Mouse (Mus musculus) C2C12 (cell line): Measurements from ENCODE around the gene Prrc2b.

Experiments
- CEBPB ChIP-seq: IDR thresholded peaks from one replicate; pipeline ENCODE4 v1.6.1; 2011; ENCODE audit warnings: low read depth, mild to moderate bottlenecking, control low read depth, moderate library complexity
- CTCF ChIP-seq: IDR thresholded peaks from one replicate; pipeline ENCODE4 v1.5.1; 2011; ENCODE audit not compliant: control insufficient read depth, insufficient read depth, insufficient read length
- MAX ChIP-seq: IDR thresholded peaks from one replicate; pipeline ENCODE4 v1.6.1; 2011; ENCODE audit warnings: mild to moderate bottlenecking, control low read depth
- MYOD1 ChIP-seq: IDR thresholded peaks from one replicate; pipeline ENCODE4 v1.6.1; 2011; ENCODE audit warnings: low read depth; ENCODE audit not compliant: control insufficient read depth, insufficient read length
- USF1 ChIP-seq: IDR thresholded peaks from one replicate; pipeline ENCODE4 v1.6.1; 2011; ENCODE audit warnings: low read depth, mild to moderate bottlenecking, control low read depth, moderate library complexity

DNA sequence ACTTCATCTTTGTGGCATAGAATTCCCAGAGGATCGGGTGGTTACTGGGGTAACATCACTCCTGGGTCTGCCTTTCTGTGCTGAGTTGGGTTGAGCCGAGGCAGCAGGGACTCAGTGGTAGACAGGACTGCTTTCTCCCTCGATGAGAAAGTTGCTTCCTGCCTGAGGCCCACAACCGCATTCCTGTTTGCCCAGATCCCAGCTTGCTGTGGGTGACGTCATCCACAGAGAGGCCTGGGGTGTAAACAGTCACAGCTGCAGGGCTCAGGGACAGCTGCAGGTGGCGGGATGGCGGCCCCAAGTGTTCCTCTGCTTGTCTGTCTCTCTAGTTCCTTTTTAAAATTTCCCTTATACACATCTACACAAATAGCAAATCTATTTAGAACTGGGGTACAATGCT, 16.9 kb downstream of the Prrc2b start:
- peak; percentile 62 for TF ChIP-seq MAX
- TF ChIP-seq CTCF: peak; percentile 24
- peak; percentile 92 for TF ChIP-seq MYOD1
- no peak for TF ChIP-seq USF1
- TF ChIP-seq CEBPB: no peak
